Mouse (Mus musculus): ENCODE measurements at regions not wholly inside any gene's neighbourhood (a gene's known extent, or its start where the extent isn't known, plus 50 kb on each side); places are given as distances from the start of the nearest gene placed in this dataset.
A peak's percentile ranks its signal among the peaks of the same experiment; 100 is the strongest.

DNA sequence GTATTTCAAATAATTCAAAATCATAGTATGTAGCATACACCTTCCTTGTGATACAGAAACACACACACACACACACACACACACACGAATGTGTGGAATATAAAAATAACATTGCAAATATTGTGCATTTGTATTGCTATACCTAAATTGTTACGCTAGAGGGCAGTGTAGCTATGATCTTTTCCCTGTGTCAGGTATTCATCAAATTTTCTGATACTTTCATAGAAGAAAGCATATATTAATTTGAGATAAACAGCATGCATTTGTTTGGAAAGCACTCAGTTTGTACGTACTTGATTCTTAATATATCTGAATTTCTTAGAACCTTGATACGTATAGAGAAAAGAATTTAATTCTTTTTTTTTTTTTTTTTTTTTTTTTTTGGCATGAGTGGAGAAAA is 1700.9 kb upstream of the Sel1l start:
- DNase-seq: no peak

DNA sequence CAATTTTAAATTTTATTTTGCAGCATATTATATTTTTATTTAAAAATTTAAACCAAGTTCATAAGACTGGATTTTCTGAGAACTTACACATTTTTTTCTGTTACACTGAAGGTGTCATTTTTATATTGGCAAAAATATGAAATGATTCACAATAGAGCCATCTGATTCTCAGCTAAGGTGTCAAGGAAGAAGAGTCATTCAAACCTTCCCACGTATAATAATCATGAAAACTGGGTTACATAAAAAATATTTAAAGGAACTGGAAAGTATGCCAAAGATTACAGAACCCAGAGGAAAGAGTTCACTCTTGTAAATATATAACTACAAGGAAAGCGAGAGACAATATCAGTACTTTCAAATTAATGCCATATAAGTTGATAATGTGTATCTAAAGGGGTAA is 1674.5 kb upstream of the Sel1l start:
- no peak for DNase-seq

DNA sequence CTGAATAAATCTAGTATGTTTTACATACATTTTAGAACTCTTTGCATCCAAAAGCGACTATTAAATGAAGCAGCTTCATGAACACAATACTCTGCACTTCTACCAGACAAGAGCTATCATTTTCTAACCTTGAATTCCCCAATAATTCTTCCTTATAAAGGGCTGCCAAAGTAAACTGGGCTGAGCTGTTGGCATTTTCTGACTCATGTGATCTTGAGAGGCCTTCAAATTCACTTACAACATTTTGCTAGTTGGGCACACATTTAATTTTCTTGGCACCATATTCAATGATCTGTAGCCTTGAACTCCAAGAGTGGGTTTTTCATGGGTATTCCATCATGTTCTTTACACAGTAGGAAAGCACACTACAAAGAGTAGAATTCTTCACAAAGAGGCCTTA is 1637.4 kb upstream of the Sel1l start:
- no peak for DNase-seq

DNA sequence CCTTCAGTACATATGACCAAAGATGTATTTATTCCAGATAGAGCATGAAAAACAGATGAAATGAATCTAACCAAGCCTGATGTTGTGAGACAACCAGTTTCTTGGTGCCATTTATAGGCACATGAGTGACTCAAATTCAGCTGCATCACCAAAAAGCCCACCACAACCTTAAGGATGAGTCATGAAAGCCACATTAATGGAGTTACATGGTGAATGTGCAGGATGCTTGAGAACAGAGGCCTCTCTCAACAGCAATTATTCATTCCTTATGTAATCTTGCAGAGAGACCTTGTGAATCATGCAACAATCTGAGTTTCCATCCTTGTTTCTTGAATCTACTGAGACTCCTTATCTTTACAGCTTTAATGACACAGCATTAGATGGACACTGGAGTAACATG is 1613.1 kb upstream of the Sel1l start:
- no peak for DNase-seq

GRCm38 (mm10) chr12:93449436-93449835 is 1600.5 kb upstream of the Sel1l start:
- DNase-seq: no peak

DNA sequence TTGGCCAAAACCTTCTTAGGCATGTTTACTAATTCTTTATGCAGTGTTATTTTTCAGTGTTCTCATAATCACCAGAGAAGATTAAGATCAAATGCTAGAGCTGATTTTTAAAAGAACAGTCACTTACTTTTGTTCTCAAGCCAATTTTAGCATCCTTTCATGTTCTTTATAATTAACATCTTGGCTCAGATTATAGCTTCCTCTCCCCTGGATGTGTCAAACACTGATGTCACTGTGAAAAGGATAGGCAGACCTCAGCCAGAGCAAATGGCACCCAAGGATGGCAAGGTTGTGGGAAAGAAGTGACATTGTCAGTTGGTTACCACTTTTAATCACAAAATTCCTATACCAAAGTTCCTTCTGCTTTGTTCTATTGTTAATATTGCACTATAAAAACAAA is 1580.3 kb upstream of the Sel1l start:
- DNase-seq: no peak

- no peak for DNase-seq
Measured at GRCm38 (mm10) chr12:93427988-93428387, 1579.0 kb upstream of the Sel1l start.

DNA sequence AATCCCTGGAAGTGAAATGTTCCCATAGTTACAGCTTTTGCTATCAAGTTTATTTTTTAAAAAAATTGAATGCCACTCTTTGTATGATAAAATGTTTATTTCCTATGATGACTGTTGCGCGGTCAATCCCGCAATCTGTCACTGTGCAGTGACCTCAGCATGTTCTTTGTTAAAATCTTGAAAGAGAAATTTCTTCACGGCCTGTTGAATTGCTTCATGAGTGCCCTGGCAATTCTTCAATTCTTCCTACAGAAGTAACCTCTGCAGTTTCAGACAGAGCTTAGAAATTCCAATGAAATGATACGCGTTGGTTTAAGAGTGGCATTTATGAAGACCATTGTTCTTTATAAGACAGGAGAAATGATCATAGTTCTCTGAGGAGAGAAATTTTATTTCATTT is 1567.4 kb upstream of the Sel1l start:
- no peak for DNase-seq

DNA sequence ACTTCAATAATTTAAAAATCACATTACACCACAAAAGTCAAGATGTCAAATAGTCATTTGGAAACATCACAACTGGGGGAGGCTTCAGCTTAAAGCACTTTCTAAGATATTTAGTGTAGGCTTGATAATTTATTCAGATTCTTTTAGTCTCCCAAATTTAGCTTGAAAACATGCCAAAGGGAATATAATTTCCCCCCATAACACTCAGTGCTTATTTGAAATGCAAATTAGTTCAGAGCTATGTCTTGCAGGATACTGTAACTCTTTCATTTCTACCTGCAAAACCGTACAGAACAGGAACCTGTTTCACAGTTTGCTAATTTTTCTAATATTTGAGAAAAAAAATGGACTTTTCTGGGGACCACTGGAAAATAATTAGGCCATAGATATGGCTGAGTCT is 1566.8 kb upstream of the Sel1l start:
- no peak for DNase-seq

DNA sequence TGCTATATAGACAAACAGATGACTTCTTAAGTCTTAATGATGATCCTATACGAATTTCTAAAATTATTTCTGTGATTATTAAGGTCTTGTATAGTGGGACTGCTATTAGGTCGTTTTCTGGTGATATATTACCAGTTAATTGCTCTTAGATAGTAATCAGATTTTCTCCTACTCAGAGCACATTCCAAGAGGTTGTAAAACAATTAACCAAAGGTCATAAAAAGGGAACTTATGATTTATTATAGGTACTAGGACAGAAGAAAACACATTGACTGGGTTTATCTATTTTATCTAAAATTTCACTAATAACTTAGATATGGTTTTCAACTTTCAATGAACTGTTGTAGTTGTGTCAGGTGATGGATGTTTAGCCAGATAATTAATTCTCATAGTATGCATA is 1536.6 kb upstream of the Sel1l start:
- DNase-seq: no peak

- no peak for DNase-seq
Measured at GRCm38 (mm10) chr12:93342933-93343332, 1494.0 kb upstream of the Sel1l start.

GRCm38 (mm10) chr12:93342525-93342924 is 1493.6 kb upstream of the Sel1l start:
- DNase-seq: no peak

DNA sequence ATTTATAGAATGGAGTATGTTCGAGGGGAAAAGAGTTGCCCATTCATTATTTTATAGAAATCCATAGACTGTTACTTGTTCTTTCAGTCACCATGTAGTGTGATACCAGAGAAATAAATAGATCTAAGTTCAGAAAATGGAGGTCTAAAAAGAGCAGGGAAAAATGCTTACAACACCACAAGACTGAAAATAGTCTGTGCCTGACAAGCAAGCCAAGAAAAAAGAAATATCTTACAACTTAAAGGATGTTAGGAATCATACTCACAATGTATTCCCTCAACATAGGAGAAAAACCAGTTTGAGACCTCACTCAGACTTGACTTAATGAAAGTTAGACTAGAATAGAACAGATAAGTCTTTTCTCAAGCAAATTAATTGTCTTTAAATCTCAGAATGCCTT is 1486.6 kb upstream of the Sel1l start:
- DNase-seq: no peak

DNA sequence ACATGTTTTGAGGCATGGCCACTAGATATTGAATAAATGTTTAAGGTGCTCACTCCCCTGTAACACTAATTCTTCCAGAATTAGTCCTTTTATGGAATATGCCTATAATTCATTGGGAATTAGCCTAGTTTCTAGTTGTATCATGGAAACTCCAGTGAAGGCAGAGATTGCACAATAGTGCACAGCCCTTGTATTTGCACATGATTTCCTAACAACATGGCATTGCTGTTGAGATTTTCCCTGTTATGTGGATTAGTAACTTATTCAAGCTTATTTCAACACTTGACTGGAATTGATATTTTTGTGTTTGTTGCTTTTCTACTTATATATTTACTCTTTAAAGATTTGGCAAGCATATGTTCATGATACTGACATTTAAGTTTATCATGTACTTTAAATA is 1463.3 kb upstream of the Sel1l start:
- DNase-seq: no peak

DNA sequence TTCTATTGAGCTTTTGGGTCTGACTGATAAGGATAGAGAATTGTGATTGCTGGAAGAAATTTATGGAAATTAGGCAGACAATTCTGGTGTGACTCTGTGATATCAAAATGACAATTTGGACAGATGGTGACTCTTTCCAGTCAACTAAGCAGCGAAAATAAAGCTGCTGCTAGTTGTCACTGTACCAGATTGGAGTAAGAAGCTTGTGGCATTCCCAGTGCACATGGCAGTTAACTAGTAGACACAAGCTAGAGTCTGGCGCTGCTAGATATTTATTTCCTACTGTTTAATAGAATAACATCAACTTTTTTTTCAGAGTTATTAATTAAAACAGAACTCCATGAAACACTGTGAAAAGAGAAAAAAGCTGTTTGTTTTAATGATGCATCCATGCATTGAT is 1432.9 kb upstream of the Sel1l start:
- no peak for DNase-seq

DNA sequence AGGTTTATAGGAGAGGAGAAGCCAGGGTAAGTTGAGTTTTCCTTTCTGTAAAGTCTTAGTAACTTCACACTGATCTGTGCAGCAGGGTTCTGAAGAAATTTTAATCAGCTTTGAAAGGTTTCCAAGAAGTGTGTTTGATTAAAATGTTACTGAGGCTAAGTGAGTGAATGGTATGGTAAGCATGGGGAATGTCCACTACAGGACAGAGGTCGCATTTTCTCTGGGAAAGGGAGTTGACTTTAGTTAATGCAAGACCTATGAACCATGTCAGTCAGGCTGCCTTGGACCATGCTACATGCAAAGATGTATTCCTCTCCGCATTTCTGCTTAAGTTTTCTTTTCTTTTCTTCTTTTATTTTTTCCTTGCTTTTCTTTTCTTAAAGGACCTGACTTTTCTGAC is 1424.7 kb upstream of the Sel1l start:
- DNase-seq: no peak

DNA sequence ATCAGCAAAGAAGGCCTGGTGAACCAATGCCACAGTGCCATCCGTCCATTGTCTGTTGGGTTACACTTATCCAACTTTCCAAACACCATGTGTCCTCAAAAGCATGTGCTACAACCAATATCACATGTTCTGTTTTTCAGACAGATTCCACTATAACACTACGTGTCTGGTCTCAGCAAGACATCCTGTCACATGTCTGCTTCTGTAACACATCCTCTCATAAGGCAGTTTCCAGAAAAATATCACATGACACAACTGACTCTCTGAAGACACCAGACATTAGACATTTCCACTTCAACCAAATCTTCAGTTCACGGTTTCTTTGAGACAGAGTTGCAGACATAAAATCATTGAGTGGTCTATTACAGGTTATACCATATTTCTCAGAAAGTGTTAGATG is 1381.3 kb upstream of the Sel1l start:
- no peak for DNase-seq

GRCm38 (mm10) chr12:93226826-93227225 is 1377.9 kb upstream of the Sel1l start:
- DNase-seq: no peak

GRCm38 (mm10) chr12:93221179-93221922 is 1372.4 kb upstream of the Sel1l start:
- no peak for DNase-seq

- no peak for DNase-seq
Measured at GRCm38 (mm10) chr12:93207596-93207995, 1358.6 kb upstream of the Sel1l start.

- DNase-seq: no peak
Measured at GRCm38 (mm10) chr12:93188940-93189339, 1340.0 kb upstream of the Sel1l start.

GRCm38 (mm10) chr12:93173744-93174143 is 1324.8 kb upstream of the Sel1l start:
- no peak for DNase-seq

DNA sequence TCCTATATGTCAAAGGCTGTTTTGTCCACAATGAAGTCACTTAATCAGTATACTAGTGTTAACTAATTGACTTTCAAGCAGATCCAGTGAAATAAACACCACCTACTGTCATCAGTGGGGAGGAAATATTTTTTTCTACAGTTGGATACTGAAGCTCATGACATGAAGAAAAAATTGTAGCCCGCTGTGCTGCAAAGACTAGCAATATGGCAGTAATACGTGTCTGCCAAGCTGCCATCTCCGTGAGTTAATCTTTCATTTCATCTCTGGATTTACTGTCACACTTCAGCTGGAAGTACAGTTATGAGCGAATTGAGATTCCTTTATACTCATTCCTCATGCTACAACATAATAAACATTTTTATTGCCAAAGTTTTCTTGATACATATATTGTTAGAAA is 1311.3 kb upstream of the Sel1l start:
- no peak for DNase-seq

- peak; percentile 39 for DNase-seq
Measured at GRCm38 (mm10) chr12:93152618-93153245, 1303.8 kb upstream of the Sel1l start.
